Mouse (Mus musculus): Measurements from ENCODE around the gene Ercc6.

Gene Ercc6

GRCm38 (mm10) chr14:32513336-32514032 lies at the start of gene Ercc6:
TSS of gene Ercc6 (plus strand) at chr14:32513521.
- peak; percentile 83 for DNase-seq (ENCODE audit: low read depth)

- DNase-seq (ENCODE audit: low read depth), result no peak
Observed at GRCm38 (mm10) chr14:32464601-32465505, 48.5 kb upstream of the Ercc6 start, which contains the start of gene Slc18a3. TSS of gene Slc18a3 (minus strand) at chr14:32464850.

DNA sequence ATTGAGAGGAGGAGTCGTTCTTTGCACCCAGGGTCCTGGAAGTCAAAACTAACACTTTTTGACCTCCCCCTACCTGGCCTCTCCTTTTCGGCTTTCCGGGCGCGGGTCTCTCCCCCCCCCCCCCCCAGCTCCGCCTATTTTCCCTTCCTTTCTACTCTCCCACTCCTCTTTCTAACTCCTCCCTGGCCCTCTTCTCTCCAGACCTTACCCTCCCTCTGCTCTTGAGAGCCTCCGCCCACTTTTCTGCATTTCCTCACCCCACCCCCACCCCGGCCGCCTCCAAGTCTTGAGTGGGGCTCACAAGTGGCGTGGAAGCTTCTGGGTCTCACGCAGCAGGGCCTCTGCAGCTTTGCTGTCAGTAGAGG lies 47.8 kb upstream of the Ercc6 start:
- DNase-seq (ENCODE audit: low read depth), result no peak

- DNase-seq (ENCODE audit: low read depth), result no peak
Observed at GRCm38 (mm10) chr14:32465889-32466288, 47.4 kb upstream of the Ercc6 start, which contains the start of gene Chat. TSS of gene Chat (minus strand) at chr14:32465989.

DNA sequence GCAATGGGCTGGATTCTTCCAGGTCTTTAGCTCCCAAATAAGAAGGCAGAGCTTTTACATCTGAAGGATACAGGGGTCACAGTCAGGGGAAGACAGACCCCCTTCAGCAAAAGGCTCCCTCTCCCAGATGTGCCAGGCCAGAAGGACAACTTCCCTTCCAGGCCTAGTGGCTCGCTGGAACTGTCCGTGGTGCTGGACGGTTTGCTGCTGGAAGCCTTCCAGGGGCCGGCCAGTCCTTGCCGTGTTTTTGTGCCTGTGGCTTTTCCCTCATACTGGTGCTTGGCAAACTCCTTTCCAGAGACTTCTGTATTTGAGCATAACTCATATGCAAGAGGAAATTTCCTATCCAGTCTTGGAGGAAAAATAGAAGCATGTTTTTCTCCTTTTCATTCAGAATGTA lies 45.7 kb upstream of the Ercc6 start:
- DNase-seq (ENCODE audit: low read depth), result peak; percentile 33

DNA sequence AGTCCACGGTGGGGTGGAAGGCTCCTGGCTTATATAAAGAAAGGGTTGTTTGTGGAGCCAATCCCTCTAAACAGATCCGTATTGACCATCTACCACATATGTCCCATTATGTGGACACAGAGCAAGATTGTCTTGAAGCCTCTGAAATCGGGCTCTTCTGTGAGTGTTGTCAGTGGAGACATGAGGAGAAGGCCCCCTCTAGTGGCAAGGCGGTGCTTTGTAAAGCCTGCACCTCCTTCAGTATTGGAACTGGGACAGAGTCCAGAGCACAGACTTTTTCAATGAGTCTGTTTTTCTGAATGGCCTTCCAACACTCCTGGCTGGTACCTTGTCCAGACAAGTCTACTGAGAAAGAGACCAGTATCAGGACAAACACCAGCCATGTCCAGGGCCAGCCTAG lies 40.3 kb upstream of the Ercc6 start:
- DNase-seq (ENCODE audit: low read depth), result no peak

DNA sequence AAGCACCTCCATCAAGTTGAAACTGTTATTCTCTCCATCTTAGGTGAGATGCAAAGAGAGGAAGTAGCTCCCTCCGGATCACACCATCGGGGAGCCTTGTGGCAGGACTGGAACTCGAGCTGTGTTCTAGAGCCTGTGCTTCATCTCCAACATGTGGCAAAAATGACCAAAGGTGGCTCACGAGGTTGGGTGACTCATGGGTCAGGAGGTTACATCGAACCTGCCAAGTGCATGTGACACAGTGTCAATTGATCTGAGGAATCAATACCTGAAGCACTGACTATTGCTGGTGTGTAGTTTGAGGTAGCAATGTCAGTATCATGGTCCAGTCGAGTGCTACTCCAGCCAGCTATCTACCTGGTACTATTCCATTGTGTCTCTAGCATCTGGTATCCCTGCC lies 36.8 kb upstream of the Ercc6 start:
- no peak for DNase-seq (ENCODE audit: low read depth)

DNA sequence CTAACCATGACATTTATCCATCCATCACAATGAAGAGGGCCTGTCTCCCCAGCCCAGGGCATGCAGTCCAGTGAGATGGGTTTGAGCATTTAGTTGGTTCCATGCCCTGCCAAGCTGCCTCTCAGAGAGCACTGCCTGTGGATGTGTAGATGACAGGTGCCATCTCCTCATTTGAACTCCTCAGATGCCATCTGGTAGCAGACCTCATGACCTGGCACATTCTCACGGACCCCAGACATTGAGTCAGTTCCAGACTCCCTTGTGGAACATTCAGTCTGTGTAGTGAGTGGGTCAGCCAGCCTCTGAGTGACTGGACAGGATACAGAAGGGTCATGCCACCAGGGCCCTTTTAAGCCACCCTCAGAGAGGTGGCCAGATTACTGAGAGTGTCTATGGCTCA lies 35.7 kb upstream of the Ercc6 start:
- no peak for DNase-seq (ENCODE audit: low read depth)

DNA sequence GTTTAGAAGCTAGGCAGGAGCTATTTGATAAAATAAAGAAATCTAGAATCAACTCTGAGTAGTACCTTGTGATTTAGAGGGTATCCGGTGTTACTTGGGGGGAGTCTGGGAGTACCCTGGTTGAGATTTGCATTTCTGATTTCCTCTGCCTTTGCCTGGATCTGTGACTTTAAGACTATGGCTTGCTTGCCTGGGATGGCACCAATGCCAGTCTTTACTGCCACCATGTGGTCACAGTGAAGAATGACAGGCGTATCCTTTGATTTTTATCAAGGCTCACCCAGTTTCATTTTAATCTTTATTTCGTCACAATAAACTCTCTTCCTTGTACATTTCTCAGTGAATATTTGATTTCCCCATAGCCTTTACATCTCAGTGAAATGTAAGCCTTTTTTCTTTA lies 31.3 kb upstream of the Ercc6 start:
- DNase-seq (ENCODE audit: low read depth), result no peak

GRCm38 (mm10) chr14:32492521-32492920 lies 20.8 kb upstream of the Ercc6 start:
- DNase-seq (ENCODE audit: low read depth), result no peak

DNA sequence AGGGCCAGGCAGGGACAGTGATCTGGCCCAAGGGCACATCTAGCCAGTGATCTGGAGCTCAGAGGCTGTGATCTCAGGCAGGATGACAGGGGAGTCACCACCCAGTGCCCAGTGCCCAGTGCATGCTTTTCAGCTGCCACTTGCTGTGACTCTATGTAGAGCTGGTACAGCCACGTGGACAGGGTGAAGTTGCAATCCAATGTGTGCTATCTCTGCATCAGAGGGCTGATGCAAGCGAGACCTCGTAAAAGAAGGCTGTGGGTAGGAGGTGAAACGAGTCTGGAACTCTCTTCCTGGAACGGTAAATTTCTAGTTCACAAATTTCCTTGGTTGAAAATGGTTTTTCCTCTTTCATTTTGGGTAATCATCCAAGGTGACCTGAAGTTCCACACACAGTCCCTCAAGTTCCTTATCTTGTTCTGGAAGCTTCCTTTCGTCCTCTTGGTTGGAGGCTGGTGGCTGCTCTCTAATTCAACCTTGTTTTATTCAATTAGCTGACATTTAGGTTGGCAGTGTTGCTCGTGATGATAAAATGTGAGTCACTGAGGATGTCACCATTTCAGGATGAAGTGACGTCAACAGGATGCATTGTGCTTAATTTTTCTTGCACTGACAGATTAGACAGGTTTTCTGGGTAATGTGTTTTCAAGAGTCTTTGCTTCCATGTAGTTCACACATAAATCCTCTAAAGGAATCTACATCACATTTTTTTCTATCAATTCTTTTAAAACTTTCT lies 17.0 kb upstream of the Ercc6 start:
- no peak for DNase-seq (ENCODE audit: low read depth)

GRCm38 (mm10) chr14:32501303-32501702 lies 12.0 kb upstream of the Ercc6 start:
- no peak for DNase-seq (ENCODE audit: low read depth)

GRCm38 (mm10) chr14:32502764-32503688 lies 10.3 kb upstream of the Ercc6 start:
- no peak for DNase-seq (ENCODE audit: low read depth)

DNA sequence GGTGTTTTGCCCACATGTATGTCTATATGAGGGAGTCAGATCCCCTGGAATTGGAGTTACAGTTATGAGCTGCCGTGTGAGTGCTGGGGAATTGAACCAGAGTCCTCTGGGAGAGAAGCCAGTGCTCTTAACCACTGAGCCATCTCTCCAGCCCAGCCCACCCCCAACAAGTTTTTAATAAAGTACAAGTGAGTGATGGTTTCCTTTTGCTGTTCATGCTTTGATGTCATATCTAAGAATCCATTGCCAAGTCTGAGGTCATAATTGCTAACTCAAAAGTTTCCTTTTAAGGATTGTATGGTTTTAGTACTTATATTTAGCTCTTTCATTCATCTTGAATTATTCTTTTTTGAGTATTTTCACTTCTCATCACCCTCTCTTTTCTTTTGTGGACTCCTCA lies 9.4 kb upstream of the Ercc6 start:
- no peak for DNase-seq (ENCODE audit: low read depth)

- no peak for DNase-seq (ENCODE audit: low read depth)
Observed at GRCm38 (mm10) chr14:32506329-32506728, 7.0 kb upstream of the Ercc6 start.

- no peak for DNase-seq (ENCODE audit: low read depth)
Observed at GRCm38 (mm10) chr14:32507216-32507615, 6.1 kb upstream of the Ercc6 start.

DNA sequence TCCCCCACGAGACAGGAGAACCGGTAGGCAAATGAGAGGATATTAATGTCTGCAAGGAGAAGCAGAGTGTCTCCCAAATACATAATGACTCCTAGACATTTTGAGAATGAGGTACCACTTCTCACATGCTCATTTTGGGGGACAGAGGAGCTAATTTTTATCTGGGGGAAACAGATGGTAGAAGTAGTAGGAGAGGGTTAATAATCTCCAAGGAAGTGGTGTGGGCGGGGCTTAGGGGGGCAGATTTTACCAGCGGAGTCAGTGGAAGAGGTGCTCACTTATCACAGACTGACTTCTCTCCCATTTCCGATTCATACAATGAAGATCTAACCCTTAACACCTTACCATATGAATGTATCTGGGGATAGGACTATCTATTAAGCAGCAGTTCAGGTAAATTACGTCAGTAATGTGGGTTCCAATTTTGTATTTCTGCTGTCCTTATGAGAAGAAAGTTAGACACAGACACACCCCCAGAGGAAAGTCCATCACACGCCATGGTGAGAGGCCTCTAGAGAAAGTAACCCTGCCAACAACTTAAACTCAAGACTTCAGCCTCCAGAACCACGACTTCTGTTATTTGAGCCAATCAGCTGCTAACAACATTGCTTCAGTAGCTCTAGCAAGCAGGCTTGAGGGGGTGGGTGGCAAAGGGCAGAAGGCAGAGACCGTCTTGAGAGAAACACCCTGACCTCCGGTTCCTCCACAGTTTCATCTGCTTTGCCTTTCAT lies 5.1 kb upstream of the Ercc6 start:
- no peak for DNase-seq (ENCODE audit: low read depth)

DNA sequence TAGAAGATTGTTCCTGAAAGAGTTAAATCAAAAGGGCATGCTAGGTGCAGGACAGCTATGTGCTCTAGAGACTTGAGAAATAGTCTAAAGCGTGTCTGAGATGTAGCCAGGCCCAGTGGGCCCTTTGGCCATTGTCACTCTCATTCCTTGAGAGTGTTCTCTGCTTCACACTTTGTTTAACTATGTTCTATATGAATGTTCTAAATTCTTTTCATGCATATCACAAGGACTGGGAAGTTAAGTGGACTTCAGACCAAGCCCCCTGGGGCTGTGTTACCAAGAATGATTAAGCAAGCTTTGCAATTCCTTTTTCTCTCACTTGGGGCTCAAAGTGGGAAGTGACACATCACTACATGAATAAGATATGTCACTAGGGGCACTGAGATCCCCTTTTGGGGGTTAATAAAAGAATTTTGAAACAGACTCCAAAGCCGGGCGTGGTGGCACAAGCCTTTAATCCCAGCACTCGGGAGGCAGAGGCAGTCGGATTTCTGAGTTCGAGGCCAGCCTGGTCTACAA lies 3.8 kb upstream of the Ercc6 start:
- DNase-seq (ENCODE audit: low read depth), result no peak

DNA sequence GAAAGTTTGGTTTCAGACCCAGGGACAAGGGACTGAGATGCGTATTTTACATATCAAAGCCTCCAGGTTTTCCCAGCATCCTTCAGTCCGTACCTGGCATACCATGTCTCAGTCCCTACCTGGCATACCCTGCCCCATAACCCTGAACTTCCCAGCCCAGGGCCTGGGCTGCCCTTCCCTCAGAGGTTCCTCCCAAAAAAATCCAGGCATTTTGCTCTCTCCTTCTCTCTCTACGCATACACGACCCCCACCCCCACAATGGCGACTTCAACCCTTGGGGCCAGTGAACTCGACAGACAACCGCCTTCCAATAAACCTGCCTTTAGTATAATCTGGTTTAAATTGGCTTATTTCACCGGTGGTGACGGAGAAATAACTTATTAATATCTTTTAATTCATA lies 409 bp upstream of the Ercc6 start:
- DNase-seq (ENCODE audit: low read depth), result no peak

- no peak for DNase-seq (ENCODE audit: low read depth)
Observed at GRCm38 (mm10) chr14:32516086-32516485, 2.8 kb downstream of the Ercc6 start.

DNA sequence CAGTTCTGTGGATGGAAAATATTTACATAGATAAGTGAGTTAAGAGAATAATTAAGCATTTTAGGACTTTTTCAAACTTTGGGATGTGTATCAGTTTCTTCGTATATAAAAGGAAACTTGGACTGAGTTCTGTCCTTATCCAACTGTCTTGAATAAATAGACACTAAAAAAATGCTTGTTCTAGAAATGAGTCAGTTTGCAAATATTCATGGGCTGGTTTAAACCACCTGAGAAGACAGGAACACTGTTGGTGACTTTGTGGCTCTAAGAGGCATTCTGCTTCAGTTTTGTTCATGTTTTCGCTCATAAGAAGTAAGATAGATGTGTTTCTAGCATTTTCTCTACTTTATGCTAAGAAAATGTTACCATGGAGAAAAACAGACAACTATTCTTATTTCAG lies 5.2 kb downstream of the Ercc6 start:
- DNase-seq (ENCODE audit: low read depth), result no peak

All from c-Kit-positive CD71-negative TER-119-negative erythroid progenitor cells, embryonic 14.5 days (primary cell).